Mouse (Mus musculus) olfactory bulb, adult 2 months (tissue): ENCODE measurements around the gene Tchhl1.

Experiments used
- CTCF ChIP-seq: fragments of 200-500 bp; IDR thresholded peaks from 2 replicates; pipeline ENCODE4 v1.5.1; 2012; ENCODE audit warnings: low read depth, mild to moderate bottlenecking, low read length, moderate library complexity; ENCODE audit not compliant: insufficient read depth
- POLR2A ChIP-seq: fragments of 200-500 bp; IDR thresholded peaks from 2 replicates; pipeline ENCODE4 v1.6.1; 2012; ENCODE audit warnings: mild to moderate bottlenecking, low read depth, low read length, moderate library complexity; ENCODE audit not compliant: insufficient read depth

DNA sequence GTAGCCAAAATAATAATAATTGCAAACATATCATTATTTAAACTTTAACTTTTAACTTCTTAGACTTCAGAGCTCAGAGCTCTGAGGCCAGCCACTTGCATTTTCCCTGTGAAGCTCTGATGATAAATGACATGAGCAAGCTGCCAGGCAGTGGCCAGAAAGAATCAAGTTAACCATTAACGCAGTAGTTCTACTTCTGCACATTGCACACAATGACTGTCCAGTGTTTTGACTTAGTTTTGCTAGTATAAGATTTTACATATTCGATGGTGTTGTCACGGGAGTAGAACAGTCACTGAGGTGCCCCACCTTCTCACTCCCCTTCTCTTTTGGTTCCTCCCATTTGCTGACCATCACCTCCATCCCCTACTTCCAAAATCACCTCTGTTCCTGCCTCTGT, 28.6 kb downstream of the Tchhl1 start:
- TF ChIP-seq CTCF (no peak), POLR2A (no peak)
